Mouse (Mus musculus): ENCODE measurements around the gene Primpol.

DNA sequence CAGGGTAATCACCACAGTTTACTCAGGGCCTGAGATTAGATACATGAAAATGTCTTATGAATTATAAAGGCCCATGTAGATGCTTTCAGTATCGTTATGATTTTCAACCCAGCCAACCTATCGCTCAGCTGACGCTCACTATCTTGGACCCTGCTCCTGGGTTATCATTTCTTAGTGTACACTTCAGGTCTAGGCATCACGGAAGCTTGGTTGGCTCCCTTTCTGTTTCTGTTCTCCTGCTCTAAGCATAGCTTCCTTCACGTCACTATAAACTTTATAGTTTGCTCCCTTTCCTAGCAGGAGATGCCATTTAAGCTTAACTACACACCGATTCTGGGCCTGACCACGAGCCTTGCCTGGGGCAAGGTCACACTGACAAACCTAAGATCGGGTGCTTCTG, 5.5 kb downstream of the Primpol start:
- TF ChIP-seq CTCF (IDR thresholded peaks at IDR 0.05; ENCODE audit: insufficient read depth, low read length), result no peak
- TF ChIP-seq POLR2A (IDR thresholded peaks at IDR 0.05; ENCODE audit: borderline replicate concordance, extremely low read depth, low read depth, low read length), result no peak

All from lung, adult 2 months (tissue).